Mouse (Mus musculus) lung, adult 2 months (tissue): ENCODE data around the gene Nphp3.

Experiments
- CTCF ChIP-seq: fragments of 200-500 bp; IDR thresholded peaks from 2 replicates; pipeline ENCODE4 v1.5.1; 2011; ENCODE audit warnings: mild to moderate bottlenecking, low read length, control low read depth; ENCODE audit not compliant: insufficient read depth
- POLR2A ChIP-seq: fragments of 200-500 bp; IDR thresholded peaks from 2 replicates; pipeline ENCODE4 v1.6.1; 2011; ENCODE audit warnings: low read depth, mild to moderate bottlenecking, control low read depth, low read length, borderline replicate concordance; ENCODE audit errors: extremely low read depth

DNA sequence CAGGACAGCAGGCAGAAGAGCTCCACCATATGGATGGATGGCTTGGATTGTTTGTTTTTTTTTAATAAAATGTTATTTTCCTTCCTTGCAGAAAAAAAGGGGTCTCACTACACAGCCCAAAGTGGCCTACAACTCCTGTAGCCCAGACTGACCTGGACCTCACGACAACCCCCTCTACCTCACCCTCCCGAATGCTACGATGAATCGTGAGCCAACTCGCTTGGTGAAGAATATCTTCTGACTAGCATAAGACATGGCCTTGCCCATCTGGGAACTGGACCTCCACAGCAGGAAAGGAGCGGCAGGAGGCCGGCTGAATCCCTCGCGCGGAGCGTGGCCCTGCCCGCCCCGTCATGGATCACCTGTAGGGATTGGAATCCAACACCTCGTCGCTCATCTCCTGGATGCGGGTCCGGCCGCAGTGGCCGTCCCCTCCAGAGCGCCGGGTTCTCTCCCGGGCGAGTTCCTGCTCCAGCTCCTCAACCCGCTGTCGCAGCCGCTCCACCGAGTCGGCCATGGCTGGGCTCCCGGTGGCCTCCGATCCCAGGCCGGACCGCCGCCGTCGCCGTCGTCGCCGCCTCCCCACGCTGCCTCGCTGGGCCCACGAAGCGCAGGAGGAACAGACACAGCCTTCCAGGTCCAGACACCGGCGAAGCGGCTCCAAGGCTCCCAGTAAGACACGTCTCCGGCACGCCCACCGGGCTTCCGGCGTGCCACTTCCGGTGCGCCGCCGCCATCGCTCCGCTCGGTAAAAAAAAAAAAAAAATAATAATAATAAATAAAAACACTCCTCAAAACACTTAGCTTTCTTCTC lies 60.3 kb downstream of the Nphp3 start, which contains the start of gene Uba5:
- no peak for TF ChIP-seq CTCF
- TF ChIP-seq POLR2A: peak; percentile 53; the same call in 1 of the 2 replicates
